Mouse (Mus musculus) hematopoietic stem cell, adult 5-6 weeks (primary cell): ENCODE data around the gene Fhod1. TPM values are rescaled to one million over a fixed set of nuclear protein-coding genes. Genes with fewer than 3 reads are reported as not detected.

Experiments used
- ATAC-seq, 2 experiments: fragments of 125-278 bp in 1 of 2; replicated peaks in 1 of 2; 2 replicates each; pipeline ENCODE4 v1.8.0; 2016 to 2017; ENCODE audit warnings: inconsistent platforms in 2 of 2, mild to moderate bottlenecking in 2 of 2, moderate number of reproducible peaks in 2 of 2, low read depth in 1 of 2, moderate TSS enrichment in 1 of 2; ENCODE audit not compliant: low FRiP score in 2 of 2, poor library complexity in 2 of 2, severe bottlenecking in 2 of 2, insufficient read depth in 1 of 2, low TSS enrichment in 1 of 2
- total RNA-seq: library from RNA; stranded (forward); fragments of 172-1452, 232-1000 nt; gene quantifications from 2 replicates; pipeline ENCODE4 v1.2.3, GENCODE M21; 2017

Fhod1 gene
- total RNA-seq, 1 experiment from 2014 or later, result 5.1 TPM

DNA sequence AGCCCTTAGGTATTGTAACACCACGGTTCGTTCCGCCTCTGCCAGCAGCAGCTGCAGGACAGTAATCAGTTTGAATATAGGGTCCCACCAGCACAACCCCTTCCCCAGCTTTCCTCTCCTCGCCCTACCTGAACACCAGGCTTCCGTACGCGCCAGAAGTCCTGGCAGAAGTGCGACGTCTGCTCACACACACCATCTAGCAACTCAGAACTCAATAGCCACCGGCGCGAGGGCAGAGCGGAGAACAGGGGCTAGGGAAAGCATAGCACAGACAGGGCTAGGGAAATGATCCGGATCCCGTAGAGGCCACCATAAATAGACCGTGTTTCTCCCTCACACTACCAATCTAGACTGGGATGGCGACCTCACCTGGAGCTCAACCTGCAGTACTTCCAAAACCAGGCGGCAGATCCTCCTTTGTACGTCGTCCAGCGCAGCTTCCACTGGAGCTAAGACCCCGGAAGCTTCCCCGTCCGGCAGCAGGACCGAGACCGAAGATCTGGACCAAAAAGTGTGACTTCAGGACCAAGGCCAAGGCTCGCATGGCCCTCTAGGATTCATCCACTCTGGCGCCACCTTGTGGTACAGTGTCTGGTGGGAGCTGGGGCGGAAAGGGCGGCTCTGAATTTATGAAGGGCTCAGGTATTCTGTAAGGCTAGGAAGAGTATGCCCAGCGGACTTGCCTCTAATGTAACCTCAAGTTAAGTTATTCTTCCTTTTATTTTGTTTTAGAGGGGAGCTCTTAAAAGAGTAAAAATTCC, 57.0 kb downstream of the Fhod1 start:
- peak; percentile 35 to 49; a peak in 3 of 4 replicates for ATAC-seq

DNA sequence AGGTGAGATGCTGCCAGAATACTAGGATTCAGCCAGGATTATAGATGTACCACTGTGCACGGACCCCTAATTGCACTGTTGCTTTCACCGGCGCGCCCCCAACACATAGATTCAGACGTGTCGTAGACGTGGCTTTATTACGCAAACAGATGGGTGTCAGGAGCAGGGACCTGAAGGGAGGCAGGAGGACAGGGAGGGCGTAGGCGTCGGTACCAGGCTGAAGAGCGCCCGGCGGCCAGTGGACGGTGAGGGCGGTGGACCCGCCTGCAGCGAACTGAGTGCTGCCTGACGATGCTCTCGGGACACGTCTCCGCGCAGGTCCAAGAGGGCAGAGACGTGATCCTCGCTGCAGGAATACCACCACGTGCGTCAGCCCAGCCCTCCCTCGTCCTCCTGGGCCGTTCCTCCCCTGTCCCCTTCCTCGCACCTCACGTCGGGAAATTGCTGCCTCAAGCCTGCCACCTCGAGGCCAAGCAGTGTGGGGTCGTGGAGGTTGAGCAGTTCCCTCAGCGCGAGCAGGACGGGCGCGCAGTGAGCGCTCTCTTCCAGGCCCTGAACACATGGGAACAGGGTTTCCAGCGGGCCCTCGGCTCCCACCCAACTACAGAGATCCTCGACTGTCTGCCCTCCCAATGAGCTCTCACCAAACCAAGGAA, 57.8 kb downstream of the Fhod1 start, which contains the start of gene 4931428F04Rik:
TSS of gene 4931428F04Rik (minus strand) at position 60 of the 656 bp plus-strand sequence.
- ATAC-seq, result no peak

DNA sequence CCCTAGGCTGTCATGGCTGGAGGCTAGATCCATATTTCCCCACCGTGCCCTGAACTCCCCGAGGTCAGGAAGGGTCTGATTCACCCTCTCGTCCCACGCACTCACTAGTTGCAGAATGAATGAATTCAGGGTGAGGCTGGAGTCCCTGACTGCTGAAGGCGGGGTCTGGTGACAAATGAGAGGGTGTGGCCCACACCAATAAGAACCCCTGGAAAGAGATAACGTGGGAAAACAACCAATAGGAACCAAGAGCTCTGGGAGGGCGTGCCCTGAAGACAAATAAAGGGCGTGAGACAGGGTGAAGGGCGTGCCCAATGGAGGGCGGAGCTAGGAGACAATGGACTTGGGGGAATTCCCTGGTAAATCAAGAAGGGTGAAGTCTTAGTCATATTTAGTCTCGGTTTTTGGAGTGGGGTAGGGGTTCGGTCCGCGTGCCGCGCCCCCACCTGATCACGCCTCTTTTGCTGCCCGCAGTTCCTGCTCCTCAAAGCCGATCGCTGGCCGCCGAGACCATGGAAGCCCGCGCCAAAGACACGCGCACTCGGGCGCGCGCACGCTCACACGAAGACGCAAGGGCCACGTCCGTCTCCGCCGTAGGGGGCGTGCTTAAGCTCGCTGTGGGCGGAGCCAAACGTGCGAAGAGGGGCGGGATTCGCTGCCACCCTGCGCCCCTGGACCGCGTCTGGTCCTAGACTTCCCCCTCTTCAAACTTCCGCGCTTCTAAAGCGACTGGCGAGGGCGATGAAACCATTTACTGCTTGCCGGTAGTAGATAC, 58.6 kb downstream of the Fhod1 start:
- peak; percentile 79 to 90 for ATAC-seq

DNA sequence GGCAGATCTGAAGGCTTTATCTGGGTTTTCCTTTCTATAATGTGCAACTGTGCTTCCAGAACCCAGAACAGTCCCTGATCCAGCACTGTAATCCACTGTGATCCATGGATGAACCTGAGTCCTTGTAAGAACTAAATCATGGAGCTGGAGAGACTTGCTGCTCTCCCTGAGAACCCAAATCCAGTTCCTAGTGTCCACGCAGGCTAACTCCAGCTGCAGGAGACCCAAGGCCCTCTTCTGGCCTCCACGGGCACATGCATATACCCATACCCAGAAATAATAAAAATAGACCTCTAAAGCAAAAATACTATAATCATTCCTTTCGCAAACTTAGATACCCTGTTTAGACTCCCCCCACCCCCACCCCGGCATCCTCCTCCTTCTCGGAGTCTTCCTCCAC, 59.5 kb downstream of the Fhod1 start:
- ATAC-seq, result no peak

- ATAC-seq, result no peak
These were observed 60.8 kb downstream of the Fhod1 start for GRCm38 (mm10) chr8:105286907-105287306.

- no peak for ATAC-seq
These were observed 62.2 kb downstream of the Fhod1 start for GRCm38 (mm10) chr8:105285514-105285913.

DNA sequence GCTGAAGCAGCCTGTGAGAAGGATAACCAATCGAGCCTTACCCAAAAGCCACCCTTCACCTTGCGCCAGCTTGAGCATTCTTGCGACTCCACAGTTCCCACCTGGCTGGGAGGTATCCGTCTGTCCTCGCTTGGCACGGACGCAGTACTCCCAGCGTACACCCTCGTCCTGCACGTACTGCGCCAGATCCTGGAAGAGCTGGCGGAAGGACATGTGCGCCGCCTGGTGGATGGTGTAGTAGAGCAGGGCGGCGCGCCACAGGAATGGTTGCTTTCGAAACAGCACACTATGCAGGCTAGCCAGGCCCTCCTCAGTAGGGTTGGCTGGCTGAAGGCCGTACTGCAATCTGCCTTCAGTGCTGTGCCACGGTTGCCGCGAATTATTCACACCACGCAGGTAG, 64.7 kb downstream of the Fhod1 start:
- peak; percentile 43 to 59; a peak in 3 of 4 replicates for ATAC-seq

GRCm38 (mm10) chr8:105282239-105282638, 65.5 kb downstream of the Fhod1 start:
- no peak for ATAC-seq

- ATAC-seq, result no peak
These were observed 65.9 kb downstream of the Fhod1 start for GRCm38 (mm10) chr8:105281821-105282220.

GRCm38 (mm10) chr8:105280567-105280966, 67.2 kb downstream of the Fhod1 start:
- no peak for ATAC-seq

Other genes starting within 250 kb of the Fhod1 start
- not detected in 2 replicates for gene Ces4a, start 216.2 kb downstream of the Fhod1 start, total RNA-seq
- 204 and 237 TPM in 2 replicates for gene Cbfb, start 177.3 kb downstream of the Fhod1 start, total RNA-seq
- 15.1 and 15.7 TPM in 2 replicates for gene D230025D16Rik, start 122.8 kb downstream of the Fhod1 start, total RNA-seq
- gene B3gnt9, start 92.8 kb downstream of the Fhod1 start, total RNA-seq, result 0.50 TPM in 1 of 2 replicates, not detected in the other
- 17.6 and 20.2 TPM in 2 replicates for gene Tradd, start 83.3 kb downstream of the Fhod1 start, total RNA-seq
- gene Fbxl8, start 83.3 kb downstream of the Fhod1 start, total RNA-seq, result 4.1 and 4.9 TPM in 2 replicates
- 0.19 TPM in 1 of 2 replicates, not detected in the other for gene Hsf4, start 78.2 kb downstream of the Fhod1 start, total RNA-seq
- 0.30 and 0.31 TPM in 2 replicates for gene Nol3, start 71.8 kb downstream of the Fhod1 start, total RNA-seq
- 3.4 and 4.5 TPM in 2 replicates for gene 4931428F04Rik, start 58.1 kb downstream of the Fhod1 start, total RNA-seq
- gene Exoc3l, start 51.9 kb downstream of the Fhod1 start, total RNA-seq, result 1.2 and 4.0 TPM in 2 replicates
- 34.3 and 55.3 TPM in 2 replicates for gene E2f4, start 50.3 kb downstream of the Fhod1 start, total RNA-seq
- gene Elmo3, start 42.4 kb downstream of the Fhod1 start, total RNA-seq, result 3.5 and 4.6 TPM in 2 replicates
- gene Lrrc29, start 21.7 kb downstream of the Fhod1 start, total RNA-seq, result 0.65 and 2.6 TPM in 2 replicates
- 28.1 and 63.6 TPM in 2 replicates for gene Tmem208, start 21.6 kb downstream of the Fhod1 start, total RNA-seq
- gene Slc9a5, start 890 bp upstream of the Fhod1 start, total RNA-seq, result 0.35 and 1.4 TPM in 2 replicates
- 0.31 TPM in 1 of 2 replicates, not detected in the other for gene Plekhg4, start 25.3 kb upstream of the Fhod1 start, total RNA-seq
- gene Kctd19, start 65.5 kb upstream of the Fhod1 start, total RNA-seq, result not detected in 2 replicates
- gene Lrrc36, start 65.6 kb upstream of the Fhod1 start, total RNA-seq, result 0.20 and 2.1 TPM in 2 replicates
- 3.2 TPM in 1 of 2 replicates, not detected in the other for gene Tppp3, start 123.6 kb upstream of the Fhod1 start, total RNA-seq
- 7.3 and 11.2 TPM in 2 replicates for gene Zdhhc1, start 148.9 kb upstream of the Fhod1 start, total RNA-seq
- not detected in 2 replicates for gene Hsd11b2, start 170.8 kb upstream of the Fhod1 start, total RNA-seq
- 37.7 and 39.7 TPM in 2 replicates for gene Atp6v0d1, start 218.1 kb upstream of the Fhod1 start, total RNA-seq